Mouse (Mus musculus) cerebellum, adult 2 months (tissue): ENCODE data around the gene Apobec3.

Experiments used
- CTCF ChIP-seq: fragments of 200-500 bp; IDR thresholded peaks from 2 replicates; pipeline ENCODE4 v1.5.1; 2011; ENCODE audit warnings: low read depth, mild to moderate bottlenecking, control low read depth, low read length, moderate library complexity, borderline replicate concordance; ENCODE audit not compliant: insufficient read depth
- POLR2A ChIP-seq: fragments of 200-500 bp; IDR thresholded peaks from 2 replicates; pipeline ENCODE4 v1.6.1; 2011; ENCODE audit warnings: low read length, control low read depth, borderline replicate concordance; ENCODE audit not compliant: insufficient read depth

- TF ChIP-seq CTCF (no peak), POLR2A (no peak)
These were observed 6.6 kb upstream of the Apobec3 start for GRCm38 (mm10) chr15:79884820-79885219.
